Mouse (Mus musculus): ENCODE data around the gene Pfkfb1. TPM values are rescaled to one million over a fixed set of nuclear protein-coding genes. Genes with fewer than 3 reads are reported as not detected.

Gene Pfkfb1
- total RNA-seq, 2 experiments from 2014 or later: 0.99 to 1.1 TPM

DNA sequence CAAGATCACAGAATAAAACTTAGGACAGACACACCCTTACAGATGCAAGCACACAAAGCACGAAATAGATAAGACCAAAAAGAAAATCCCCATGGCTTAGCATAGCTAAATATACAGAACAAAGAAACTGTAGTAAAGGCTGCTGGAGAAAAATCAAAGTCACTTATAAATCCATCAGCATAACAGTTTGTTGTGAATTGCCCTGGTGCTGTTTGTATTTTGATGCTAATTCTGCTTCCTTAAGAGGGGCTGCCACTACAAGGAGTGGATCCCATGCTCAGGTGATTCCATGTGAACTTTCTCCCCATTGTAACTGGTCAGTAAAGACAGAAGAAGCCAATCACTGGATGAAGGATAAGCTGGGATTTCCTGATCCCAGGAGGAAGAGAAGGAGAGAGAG, 89.5 kb downstream of the Pfkfb1 start:
- DNase-seq: no peak

Small RNA genes within 50 kb of the gene (microRNA-seq; reads per million reads assigned to microRNA genes)
- 0 reads per million in 2 experiments for gene Mir3620

Other genes with a start within 250 kb of the Pfkfb1 start
- 10 to 100 TPM; 40.6 to 51.4 TPM for gene Tmem29, start 129.1 kb upstream of the Pfkfb1 start, total RNA-seq (2021)
- gene Alas2, start 40.9 kb upstream of the Pfkfb1 start, total RNA-seq (2021): 1 to 10 TPM; 3.8 to 4.5 TPM
- gene Apex2, start 1.6 kb downstream of the Pfkfb1 start, total RNA-seq (2021): 10 to 100 TPM; 13.2 to 17.2 TPM
- gene Tro, start 69.4 kb downstream of the Pfkfb1 start, total RNA-seq (2021): 100 to 1,000 TPM; 143 to 155 TPM
- 10 to 100 TPM; 42.7 to 43.6 TPM for gene Maged2, start 226.1 kb downstream of the Pfkfb1 start, total RNA-seq (2021)